Mouse (Mus musculus): ENCODE data around the gene Trpm2. TPM values are rescaled to one million over a fixed set of nuclear protein-coding genes. Genes with fewer than 3 reads are reported as not detected.

The Trpm2 gene
- polyA plus RNA-seq, 1 experiment from 2014 or later, result 0.91 TPM

GRCm38 (mm10) chr10:77926140-77926539 is 44.2 kb downstream of the Trpm2 start:
- no peak overlapping the region for H3K27ac ChIP-seq (ENCODE audit: low read length)
- H3K27me3 ChIP-seq (replicated peaks; ENCODE audit: control insufficient read depth, insufficient read depth, low read length), result no peaks in the 10 kb centered on the region
- no peaks in the 10 kb centered on the region for H3K9me3 ChIP-seq (ENCODE audit: control insufficient read depth, low read length)
- H3K4me1 ChIP-seq (ENCODE audit: control insufficient read depth, insufficient read depth, low read length), result no peaks in the 10 kb centered on the region
- no peak for ATAC-seq
- no peak overlapping the region for H3K4me2 ChIP-seq (ENCODE audit: low read depth, low read length)
- 42% methylated on average over 7 of the region's 7 CpGs for WGBS
- H3K36me3 ChIP-seq (ENCODE audit: control insufficient read depth, insufficient read depth, low read length), result no peaks in the 10 kb centered on the region
- H3K4me3 ChIP-seq (ENCODE audit: low read length), result no peak overlapping the region
- no peak overlapping the region for H3K9ac ChIP-seq (ENCODE audit: low read depth, low read length)

- no peak overlapping the region for H3K4me3 ChIP-seq (ENCODE audit: low read length)
- H3K4me1 ChIP-seq (ENCODE audit: control insufficient read depth, insufficient read depth, low read length), result no peaks in the 10 kb centered on the region
- 62% methylated on average over 4 of the region's 4 CpGs for WGBS
- no peaks in the 10 kb centered on the region for H3K9me3 ChIP-seq (ENCODE audit: control insufficient read depth, low read length)
- H3K36me3 ChIP-seq (ENCODE audit: control insufficient read depth, insufficient read depth, low read length), result no peaks in the 10 kb centered on the region
- no peaks in the 10 kb centered on the region for H3K27me3 ChIP-seq (replicated peaks; ENCODE audit: control insufficient read depth, insufficient read depth, low read length)
- no peak overlapping the region for H3K27ac ChIP-seq (ENCODE audit: low read length)
- no peak overlapping the region for H3K4me2 ChIP-seq (ENCODE audit: low read depth, low read length)
- ATAC-seq, result no peak
- no peak overlapping the region for H3K9ac ChIP-seq (ENCODE audit: low read depth, low read length)
These were observed 47.7 kb downstream of the Trpm2 start for GRCm38 (mm10) chr10:77922681-77923080.

GRCm38 (mm10) chr10:77921009-77921408 is 49.4 kb downstream of the Trpm2 start:
- no peaks in the 10 kb centered on the region for H3K36me3 ChIP-seq (ENCODE audit: control insufficient read depth, insufficient read depth, low read length)
- H3K27me3 ChIP-seq (replicated peaks; ENCODE audit: control insufficient read depth, insufficient read depth, low read length), result no peaks in the 10 kb centered on the region
- H3K27ac ChIP-seq (ENCODE audit: low read length), result no peak overlapping the region
- no peak overlapping the region for H3K9ac ChIP-seq (ENCODE audit: low read depth, low read length)
- ATAC-seq, result no peak
- H3K4me1 ChIP-seq (ENCODE audit: control insufficient read depth, insufficient read depth, low read length), result no peaks in the 10 kb centered on the region
- H3K9me3 ChIP-seq (ENCODE audit: control insufficient read depth, low read length), result no peaks in the 10 kb centered on the region
- no peak overlapping the region for H3K4me3 ChIP-seq (ENCODE audit: low read length)
- WGBS, result 71% methylated on average over 5 of the region's 5 CpGs
- H3K4me2 ChIP-seq (ENCODE audit: low read depth, low read length), result no peak overlapping the region

- Histone ChIP-seq H3K27me3 (replicated peaks; ENCODE audit: control insufficient read depth, insufficient read depth, low read length) (no peaks in the 10 kb centered on the region), H3K9me3 (ENCODE audit: control insufficient read depth, low read length) (no peaks in the 10 kb centered on the region), H3K4me3 (ENCODE audit: low read length) (no peak overlapping the region), H3K36me3 (ENCODE audit: control insufficient read depth, insufficient read depth, low read length) (no peaks in the 10 kb centered on the region), H3K4me2 (ENCODE audit: low read depth, low read length) (no peak overlapping the region), H3K27ac (ENCODE audit: low read length) (no peak overlapping the region), H3K9ac (ENCODE audit: low read depth, low read length) (no peak overlapping the region), H3K4me1 (ENCODE audit: control insufficient read depth, insufficient read depth, low read length) (no peaks in the 10 kb centered on the region)
- 65% methylated on average over 8 of the region's 8 CpGs for WGBS
- no peak for ATAC-seq
These were observed 53.6 kb downstream of the Trpm2 start for GRCm38 (mm10) chr10:77916636-77917335.

GRCm38 (mm10) chr10:77913292-77913691 is 57.1 kb downstream of the Trpm2 start:
- Histone ChIP-seq H3K4me1 (ENCODE audit: control insufficient read depth, insufficient read depth, low read length) (no peaks in the 10 kb centered on the region), H3K27me3 (replicated peaks; ENCODE audit: control insufficient read depth, insufficient read depth, low read length) (no peaks in the 10 kb centered on the region), H3K4me3 (ENCODE audit: low read length) (no peak overlapping the region), H3K9me3 (ENCODE audit: control insufficient read depth, low read length) (no peaks in the 10 kb centered on the region), H3K27ac (ENCODE audit: low read length) (no peak overlapping the region), H3K36me3 (ENCODE audit: control insufficient read depth, insufficient read depth, low read length) (no peaks in the 10 kb centered on the region), H3K9ac (ENCODE audit: low read depth, low read length) (no peak overlapping the region), H3K4me2 (ENCODE audit: low read depth, low read length) (no peak overlapping the region)
- WGBS, result 60% methylated on average over 4 of the region's 4 CpGs
- ATAC-seq, result no peak

- ATAC-seq, result no peak; the same call in 1 of the 2 replicates
- no peak overlapping the region for H3K4me3 ChIP-seq (ENCODE audit: low read length)
- no peaks in the 10 kb centered on the region for H3K27me3 ChIP-seq (replicated peaks; ENCODE audit: control insufficient read depth, insufficient read depth, low read length)
- no peaks in the 10 kb centered on the region for H3K36me3 ChIP-seq (ENCODE audit: control insufficient read depth, insufficient read depth, low read length)
- WGBS, result 51% methylated on average over 7 of the region's 7 CpGs
- no peaks in the 10 kb centered on the region for H3K9me3 ChIP-seq (ENCODE audit: control insufficient read depth, low read length)
- no peak overlapping the region for H3K9ac ChIP-seq (ENCODE audit: low read depth, low read length)
- no peaks in the 10 kb centered on the region for H3K4me1 ChIP-seq (ENCODE audit: control insufficient read depth, insufficient read depth, low read length)
- H3K4me2 ChIP-seq (ENCODE audit: low read depth, low read length), result no peak overlapping the region
- no peak overlapping the region for H3K27ac ChIP-seq (ENCODE audit: low read length)
These were observed 57.8 kb downstream of the Trpm2 start for GRCm38 (mm10) chr10:77912605-77913004.

- WGBS, result 6% methylated on average over 35 of the region's 35 CpGs
- Histone ChIP-seq H3K36me3 (ENCODE audit: control insufficient read depth, insufficient read depth, low read length) (no peaks in the 10 kb centered on the region), H3K4me2 (ENCODE audit: low read depth, low read length) (peak overlapping the region; percentile 95), H3K27ac (ENCODE audit: low read length) (no peak overlapping the region), H3K4me3 (ENCODE audit: low read length) (peak overlapping the region; percentile 62), H3K27me3 (replicated peaks; ENCODE audit: control insufficient read depth, insufficient read depth, low read length) (no peaks in the 10 kb centered on the region), H3K4me1 (ENCODE audit: control insufficient read depth, insufficient read depth, low read length) (peaks cover 6% of the 10 kb centered on the region; the same call in 1 of the 2 replicates), H3K9ac (ENCODE audit: low read depth, low read length) (peak overlapping the region; percentile 73; the same call in 1 of the 2 replicates), H3K9me3 (ENCODE audit: control insufficient read depth, low read length) (no peaks in the 10 kb centered on the region)
- ATAC-seq, result peak; percentile 87
These were observed 67.3 kb downstream of the Trpm2 start for GRCm38 (mm10) chr10:77902894-77903715.

- WGBS, result under 1% methylated on average over 39 of the region's 46 CpGs
- ATAC-seq, result peak; percentile 86
- no peak within 1 kb of the TSS for H3K27ac ChIP-seq (ENCODE audit: low read length)
- H3K9me3 ChIP-seq (ENCODE audit: control insufficient read depth, low read length), result no peaks in the 10 kb centered on the region
- H3K4me1 ChIP-seq (ENCODE audit: control insufficient read depth, insufficient read depth, low read length), result peaks cover 6% of the 10 kb centered on the region; the same call in 1 of the 2 replicates
- peak within 1 kb of the TSS; percentile 95 for H3K4me2 ChIP-seq (ENCODE audit: low read depth, low read length)
- H3K4me3 ChIP-seq (ENCODE audit: low read length), result peak within 1 kb of the TSS; percentile 62
- H3K9ac ChIP-seq (ENCODE audit: low read depth, low read length), result peak within 1 kb of the TSS; percentile 73
- H3K27me3 ChIP-seq (replicated peaks; ENCODE audit: control insufficient read depth, insufficient read depth, low read length), result no peaks in the 10 kb centered on the region
- no peaks in the 10 kb centered on the region for H3K36me3 ChIP-seq (ENCODE audit: control insufficient read depth, insufficient read depth, low read length)
These were observed 68.0 kb downstream of the Trpm2 start, which contains the start of gene Lrrc3 for GRCm38 (mm10) chr10:77902211-77902893. Gene Lrrc3, minus strand, starts transcription at chr10:77902536.

- Histone ChIP-seq H3K36me3 (ENCODE audit: control insufficient read depth, insufficient read depth, low read length) (no peaks in the 10 kb centered on the region), H3K4me2 (ENCODE audit: low read depth, low read length) (peak overlapping the region; percentile 95), H3K27ac (ENCODE audit: low read length) (no peak overlapping the region), H3K4me1 (ENCODE audit: control insufficient read depth, insufficient read depth, low read length) (peaks cover 6% of the 10 kb centered on the region; the same call in 1 of the 2 replicates), H3K9me3 (ENCODE audit: control insufficient read depth, low read length) (no peaks in the 10 kb centered on the region), H3K27me3 (replicated peaks; ENCODE audit: control insufficient read depth, insufficient read depth, low read length) (no peaks in the 10 kb centered on the region), H3K9ac (ENCODE audit: low read depth, low read length) (peak overlapping the region; percentile 73), H3K4me3 (ENCODE audit: low read length) (peak overlapping the region; percentile 62)
- WGBS, result 2% methylated on average over 14 of the region's 14 CpGs
- peak; percentile 37 for ATAC-seq
These were observed 68.5 kb downstream of the Trpm2 start for GRCm38 (mm10) chr10:77901871-77902210.
